Mouse (Mus musculus) hindbrain, embryonic 15.5 days (tissue): ENCODE results near the gene Ttll3. TPM values are rescaled to one million over a fixed set of nuclear protein-coding genes. Genes with fewer than 3 reads are reported as not detected.
A peak's percentile ranks its signal among the peaks of the same experiment; 100 is the strongest.

Experiments
- ATAC-seq: fragments of 200-750 bp; cut with Nextera tagmentation; 2 replicates; pipeline ENCODE4 v1.8.0; 2017; ENCODE audit warnings: low read depth, moderate number of reproducible peaks, moderate TSS enrichment; ENCODE audit not compliant: low FRiP score
- H3K27ac ChIP-seq: fragments of 300-500 bp; sonication (generic); replicated peaks from 2 replicates; pipeline ENCODE4 v1.5.1; 2015; ENCODE audit warnings: mild to moderate bottlenecking, inconsistent platforms
- H3K27me3 ChIP-seq: fragments of 300-500 bp; sonication (generic); 2 replicates; pipeline ENCODE4 v1.6.1; 2015; ENCODE audit warnings: control low read depth, inconsistent platforms
- H3K36me3 ChIP-seq: fragments of 300-500 bp; sonication (generic); 2 replicates; pipeline ENCODE4 v1.6.1; 2015; ENCODE audit warnings: control low read depth, inconsistent platforms
- H3K4me1 ChIP-seq: fragments of 300-500 bp; sonication (generic); replicated peaks from 2 replicates; pipeline ENCODE4 v1.6.1; 2015; ENCODE audit warnings: control low read depth, inconsistent platforms
- H3K4me2 ChIP-seq: fragments of 300-500 bp; sonication (generic); 2 replicates; pipeline ENCODE4 v1.6.1; 2015; ENCODE audit warnings: moderate library complexity, mild to moderate bottlenecking, inconsistent platforms
- H3K4me3 ChIP-seq: fragments of 300-500 bp; sonication (generic); 2 replicates; pipeline ENCODE4 v1.5.1; 2015; ENCODE audit warnings: mild to moderate bottlenecking, inconsistent platforms
- H3K9ac ChIP-seq: fragments of 300-500 bp; sonication (generic); 2 replicates; pipeline ENCODE4 v1.6.1; 2015; ENCODE audit warnings: inconsistent platforms
- H3K9me3 ChIP-seq: fragments of 300-500 bp; sonication (generic); 2 replicates; pipeline ENCODE4 v1.6.1; 2016; ENCODE audit warnings: control low read depth, inconsistent platforms
- WGBS: fragments of 180-500 bp; shearing (Covaris S2); methylation state at CpG from one replicate; pipeline ENCODE4 v1.1.7; 2015; 5-methylcytosine and 5-hydroxymethylcytosine counted together
- polyA plus RNA-seq: library from polyadenylated mRNA; unstranded; fragments of >200 nt; fragmentation: Nextera tagmentation; extraction: Ambion mirVana; gene quantifications from 2 replicates; pipeline ENCODE4 v1.2.1, GENCODE M21; 2015

The Ttll3 gene
- polyA plus RNA-seq, 1 experiment from 2014 or later, result 11.3 TPM

GRCm38 (mm10) chr6:113362241-113362640 is 26.8 kb upstream of the Ttll3 start:
- Histone ChIP-seq H3K27ac (no peak overlapping the region), H3K4me3 (no peak overlapping the region), H3K4me1 (no peaks in the 10 kb centered on the region), H3K36me3 (no peaks in the 10 kb centered on the region), H3K9me3 (no peaks in the 10 kb centered on the region), H3K27me3 (no peaks in the 10 kb centered on the region), H3K4me2 (no peak overlapping the region), H3K9ac (no peak overlapping the region)
- WGBS, result 91% methylated on average over 1 of the region's 1 CpGs
- ATAC-seq, result no peak

- no peaks in the 10 kb centered on the region for H3K9me3 ChIP-seq
- no peak overlapping the region for H3K27ac ChIP-seq
- H3K4me1 ChIP-seq, result no peaks in the 10 kb centered on the region
- no peak for ATAC-seq
- H3K27me3 ChIP-seq, result no peaks in the 10 kb centered on the region
- peaks cover 13% of the 10 kb centered on the region for H3K36me3 ChIP-seq
- H3K4me3 ChIP-seq, result no peak overlapping the region
- no peak overlapping the region for H3K4me2 ChIP-seq
- H3K9ac ChIP-seq, result no peak overlapping the region
- 69% methylated on average over 8 of the region's 8 CpGs for WGBS
These were observed 24.4 kb upstream of the Ttll3 start for GRCm38 (mm10) chr6:113364518-113365135.

DNA sequence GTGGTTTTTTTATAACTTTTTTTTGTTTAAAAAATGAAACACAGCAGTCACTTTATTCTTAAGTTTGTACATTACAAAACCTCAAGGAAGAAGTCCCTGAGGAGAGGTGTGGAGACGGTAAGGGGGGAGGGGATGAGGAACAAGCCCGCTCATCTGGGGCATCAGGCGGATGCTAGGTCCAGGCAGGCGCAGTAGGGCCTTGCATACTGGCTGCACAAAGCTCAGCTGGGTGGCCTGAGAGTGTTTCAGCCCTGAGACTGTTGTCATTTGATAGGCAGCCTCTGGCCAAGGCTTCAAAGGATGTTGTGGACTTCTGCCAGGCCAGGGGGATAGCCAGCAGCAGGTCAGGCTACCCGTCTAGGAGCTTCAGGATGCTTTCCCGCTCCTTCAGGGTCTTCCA is 22.4 kb upstream of the Ttll3 start:
- peaks cover 33% of the 10 kb centered on the region for H3K36me3 ChIP-seq
- H3K4me1 ChIP-seq, result no peaks in the 10 kb centered on the region
- WGBS, result 90% methylated on average over 6 of the region's 6 CpGs
- H3K4me2 ChIP-seq, result no peak overlapping the region
- no peaks in the 10 kb centered on the region for H3K9me3 ChIP-seq
- H3K27ac ChIP-seq, result no peak overlapping the region
- no peak overlapping the region for H3K4me3 ChIP-seq
- no peaks in the 10 kb centered on the region for H3K27me3 ChIP-seq
- no peak overlapping the region for H3K9ac ChIP-seq
- ATAC-seq, result no peak

DNA sequence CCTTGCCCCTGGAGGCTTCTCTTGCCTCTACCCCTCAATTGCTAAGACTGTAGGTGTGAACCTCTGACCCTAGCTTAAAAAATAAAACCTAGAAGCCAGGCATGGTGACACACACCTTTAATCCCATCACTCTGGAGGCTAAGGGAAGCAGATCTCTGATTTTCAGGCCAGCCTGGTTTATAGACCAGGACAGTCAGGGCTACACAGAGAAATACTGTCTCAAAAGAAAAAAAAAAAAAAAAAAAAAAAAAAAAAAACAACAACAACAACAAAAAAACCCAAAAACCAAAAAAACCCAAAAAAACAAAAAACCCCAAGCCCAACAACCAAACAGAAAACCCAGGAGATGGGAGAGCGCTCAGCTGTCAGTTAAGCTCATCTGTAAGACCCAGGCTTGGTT is 21.5 kb upstream of the Ttll3 start:
- Histone ChIP-seq H3K9me3 (no peaks in the 10 kb centered on the region), H3K4me1 (no peaks in the 10 kb centered on the region), H3K4me3 (no peak overlapping the region), H3K9ac (no peak overlapping the region), H3K4me2 (no peak overlapping the region), H3K27ac (no peak overlapping the region), H3K36me3 (peaks cover 35% of the 10 kb centered on the region), H3K27me3 (no peaks in the 10 kb centered on the region)
- WGBS, result 91% methylated on average over 1 of the region's 1 CpGs
- no peak for ATAC-seq

DNA sequence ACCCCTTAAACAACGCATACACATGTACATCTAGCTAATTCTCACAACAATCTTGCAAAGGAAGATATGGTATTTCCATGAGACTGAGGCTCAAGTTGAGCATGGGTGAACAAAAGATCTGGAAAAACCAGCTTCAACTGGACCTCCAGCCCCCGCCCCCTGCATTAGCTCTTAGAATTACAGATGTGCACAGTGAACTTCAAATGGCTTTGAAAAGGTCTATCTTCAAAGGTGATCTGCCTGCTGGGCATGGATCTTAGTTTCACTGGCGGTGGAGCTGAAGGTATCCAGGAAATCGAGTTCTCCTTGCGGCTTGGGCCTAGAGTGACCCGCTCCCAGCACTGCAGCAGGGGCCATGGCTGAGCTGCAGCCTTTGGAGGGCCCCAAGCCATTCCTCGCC is 20.9 kb upstream of the Ttll3 start:
- WGBS, result 89% methylated on average over 7 of the region's 7 CpGs
- peaks cover 39% of the 10 kb centered on the region for H3K36me3 ChIP-seq
- H3K27ac ChIP-seq, result no peak overlapping the region
- H3K9ac ChIP-seq, result no peak overlapping the region
- H3K4me2 ChIP-seq, result no peak overlapping the region
- H3K27me3 ChIP-seq, result no peaks in the 10 kb centered on the region
- no peak overlapping the region for H3K4me3 ChIP-seq
- no peaks in the 10 kb centered on the region for H3K4me1 ChIP-seq
- no peak for ATAC-seq
- H3K9me3 ChIP-seq, result no peaks in the 10 kb centered on the region

DNA sequence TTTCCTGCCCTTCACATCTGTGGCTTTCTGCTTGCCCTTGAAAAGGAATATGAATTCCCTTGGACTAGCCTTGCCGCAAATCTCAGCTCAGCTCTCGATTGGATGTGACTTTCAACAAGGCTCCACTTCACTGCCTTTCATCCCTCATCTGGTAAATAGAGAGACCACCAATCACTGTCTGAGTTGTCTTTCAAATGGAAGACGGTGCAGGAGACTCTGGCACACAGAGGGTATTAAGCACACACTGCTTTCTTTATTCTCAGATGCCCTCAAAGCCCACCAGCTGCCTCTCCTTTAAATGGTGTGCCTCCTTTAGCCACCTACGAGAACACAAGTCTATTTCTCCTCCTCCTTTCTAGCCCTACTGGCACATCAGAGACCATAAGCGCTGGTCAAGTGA is 20.5 kb upstream of the Ttll3 start:
- Histone ChIP-seq H3K4me1 (no peaks in the 10 kb centered on the region), H3K4me3 (no peak overlapping the region), H3K36me3 (peaks cover 44% of the 10 kb centered on the region), H3K27ac (no peak overlapping the region), H3K4me2 (no peak overlapping the region), H3K9ac (no peak overlapping the region), H3K27me3 (no peaks in the 10 kb centered on the region), H3K9me3 (no peaks in the 10 kb centered on the region)
- WGBS, result 73% methylated on average over 5 of the region's 5 CpGs
- peak; percentile 51; the same call in 1 of the 2 replicates for ATAC-seq

DNA sequence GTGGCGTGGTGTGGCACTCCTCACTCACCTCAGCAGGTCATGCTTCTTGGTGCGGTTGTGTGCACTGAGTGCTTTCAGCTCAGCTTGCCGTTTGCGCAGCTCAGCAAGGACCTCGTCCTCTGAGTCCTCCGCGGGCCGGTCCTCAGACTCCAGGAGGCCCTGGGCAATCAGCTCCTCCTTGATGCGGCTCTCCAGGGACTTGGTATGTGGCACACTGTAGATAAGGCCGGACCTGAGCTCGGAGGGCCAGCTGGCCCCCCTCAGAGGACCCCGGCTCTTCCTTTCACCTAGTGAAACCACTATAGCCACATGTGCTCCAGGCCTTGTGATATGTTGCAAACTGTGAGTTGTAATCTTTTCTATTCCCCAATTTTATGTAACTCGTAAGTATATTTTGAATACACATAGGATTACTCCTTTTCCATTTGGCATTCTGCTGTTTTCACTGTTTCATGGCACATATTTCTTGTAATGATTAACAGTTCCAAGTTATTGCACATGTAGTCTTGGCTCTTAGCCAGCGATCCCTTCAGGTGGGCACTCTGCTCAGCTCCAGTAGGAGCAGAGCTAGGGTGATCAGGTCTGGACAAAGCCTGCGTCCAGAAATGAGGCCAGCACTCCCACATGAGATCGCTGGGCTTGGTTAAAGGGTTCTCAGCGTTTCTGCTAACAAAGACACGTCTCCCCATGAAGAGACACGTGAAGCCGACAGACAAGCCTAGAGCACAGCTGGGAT is 18.7 kb upstream of the Ttll3 start:
- 95% methylated on average over 20 of the region's 20 CpGs for WGBS
- H3K27me3 ChIP-seq, result no peaks in the 10 kb centered on the region
- H3K9me3 ChIP-seq, result no peaks in the 10 kb centered on the region
- no peak overlapping the region for H3K4me2 ChIP-seq
- no peak overlapping the region for H3K4me3 ChIP-seq
- H3K27ac ChIP-seq, result no peak overlapping the region
- ATAC-seq, result no peak
- no peaks in the 10 kb centered on the region for H3K4me1 ChIP-seq
- H3K36me3 ChIP-seq, result peaks cover 59% of the 10 kb centered on the region
- H3K9ac ChIP-seq, result no peak overlapping the region

GRCm38 (mm10) chr6:113373491-113373890 is 15.6 kb upstream of the Ttll3 start:
- 92% methylated on average over 4 of the region's 4 CpGs for WGBS
- ATAC-seq, result no peak
- Histone ChIP-seq H3K27ac (no peak overlapping the region), H3K4me1 (peaks cover 11% of the 10 kb centered on the region), H3K9ac (no peak overlapping the region), H3K4me3 (no peak overlapping the region), H3K36me3 (peaks cover 58% of the 10 kb centered on the region), H3K27me3 (no peaks in the 10 kb centered on the region), H3K4me2 (no peak overlapping the region), H3K9me3 (no peaks in the 10 kb centered on the region)

DNA sequence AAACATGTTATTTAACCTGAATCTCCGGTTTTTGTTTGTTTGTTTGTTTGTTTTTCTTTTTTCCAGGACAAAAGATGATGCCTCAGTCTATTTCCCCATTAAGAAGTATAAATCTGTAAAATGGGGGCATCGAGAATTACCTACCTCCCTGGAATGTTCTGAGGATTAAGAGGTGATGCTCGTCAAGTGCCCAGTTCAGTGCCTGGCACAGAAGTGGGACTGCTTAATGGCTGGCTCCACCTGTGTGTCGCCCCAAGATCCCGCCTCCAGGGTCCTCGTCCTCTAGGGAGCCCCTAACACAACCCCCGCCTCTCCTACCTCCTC is 11.9 kb upstream of the Ttll3 start:
- peaks cover 44% of the 10 kb centered on the region for H3K36me3 ChIP-seq
- H3K27ac ChIP-seq, result peak overlapping the region; percentile 98
- H3K27me3 ChIP-seq, result no peaks in the 10 kb centered on the region
- peak overlapping the region; percentile 95 for H3K4me2 ChIP-seq
- WGBS, result 12% methylated on average over 7 of the region's 7 CpGs
- ATAC-seq, result no peak
- no peaks in the 10 kb centered on the region for H3K9me3 ChIP-seq
- H3K9ac ChIP-seq, result peak overlapping the region; percentile 92
- H3K4me3 ChIP-seq, result peak overlapping the region; percentile 82
- H3K4me1 ChIP-seq, result peaks cover 22% of the 10 kb centered on the region

- H3K36me3 ChIP-seq, result peaks cover 45% of the 10 kb centered on the region
- no peaks in the 10 kb centered on the region for H3K27me3 ChIP-seq
- no peaks in the 10 kb centered on the region for H3K9me3 ChIP-seq
- under 1% methylated on average over 61 of the region's 61 CpGs for WGBS
- H3K9ac ChIP-seq, result peak within 1 kb of the TSS; percentile 92
- H3K27ac ChIP-seq, result peak within 1 kb of the TSS; percentile 98
- ATAC-seq, result peak; percentile 97
- peaks cover 22% of the 10 kb centered on the region for H3K4me1 ChIP-seq
- peak within 1 kb of the TSS; percentile 82 for H3K4me3 ChIP-seq
- peak within 1 kb of the TSS; percentile 95 for H3K4me2 ChIP-seq
These were observed 11.3 kb upstream of the Ttll3 start, which contains the start of the genes Tada3 and Arpc4 for GRCm38 (mm10) chr6:113377496-113378385. TSS of gene Tada3 (minus strand) at chr6:113377883. TSS of gene Arpc4 (plus strand) at chr6:113378115.

GRCm38 (mm10) chr6:113379246-113379645 is 9.8 kb upstream of the Ttll3 start:
- ATAC-seq, result no peak
- H3K36me3 ChIP-seq, result peaks cover 44% of the 10 kb centered on the region
- WGBS, result 88% methylated on average over 6 of the region's 6 CpGs

DNA sequence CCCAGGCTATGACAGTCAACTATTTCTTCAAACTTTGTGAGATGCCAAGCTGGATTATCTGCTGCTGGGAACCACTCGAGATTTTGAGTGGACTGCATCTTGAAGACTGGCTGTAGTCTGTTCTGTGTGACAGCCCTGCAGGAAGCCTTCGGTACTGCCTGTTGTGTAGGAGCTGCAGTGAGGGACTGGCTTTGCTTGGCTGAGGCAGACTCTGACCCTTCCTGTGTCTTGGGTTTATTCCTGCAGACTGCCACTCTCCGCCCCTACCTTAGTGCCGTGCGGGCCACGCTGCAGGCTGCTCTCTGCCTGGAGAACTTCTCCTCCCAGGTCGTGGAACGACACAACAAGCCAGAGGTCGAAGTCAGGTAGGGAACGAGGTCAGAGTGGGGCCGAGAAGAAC is 8.6 kb upstream of the Ttll3 start:
- no peak overlapping the region for H3K4me2 ChIP-seq
- H3K4me3 ChIP-seq, result no peak overlapping the region
- H3K9me3 ChIP-seq, result no peaks in the 10 kb centered on the region
- ATAC-seq, result no peak
- WGBS, result 93% methylated on average over 11 of the region's 11 CpGs
- H3K4me1 ChIP-seq, result peaks cover 22% of the 10 kb centered on the region
- peaks cover 48% of the 10 kb centered on the region for H3K36me3 ChIP-seq
- H3K9ac ChIP-seq, result no peak overlapping the region
- H3K27me3 ChIP-seq, result no peaks in the 10 kb centered on the region
- H3K27ac ChIP-seq, result no peak overlapping the region

More at GRCm38 (mm10) chr6:113379246-113379645, 9.8 kb upstream of the Ttll3 start:
- Histone ChIP-seq H3K9ac (no peak overlapping the region), H3K4me3 (peak overlapping the region; percentile 82), H3K4me1 (peaks cover 22% of the 10 kb centered on the region), H3K27me3 (no peaks in the 10 kb centered on the region), H3K27ac (no peak overlapping the region), H3K4me2 (peak overlapping the region; percentile 95), H3K9me3 (no peaks in the 10 kb centered on the region)
